Mouse (Mus musculus) brain, embryonic 14.5 days (tissue): ENCODE data around the gene Klhl28. TPM values are rescaled to one million over a fixed set of nuclear protein-coding genes. Genes with fewer than 3 reads are reported as not detected.
A peak's percentile ranks its signal among the peaks of the same experiment; 100 is the strongest.

ENCODE experiments used
- DNase-seq: peaks from one replicate; pipeline ENCODE4 v3.0.0-alpha.2; 2011; ENCODE audit warnings: low read depth
- CTCF ChIP-seq: fragments of 200-500 bp; IDR thresholded peaks from 2 replicates; pipeline ENCODE4 v1.5.1; 2012; ENCODE audit warnings: inconsistent platforms, mild to moderate bottlenecking, moderate library complexity, borderline replicate concordance; ENCODE audit not compliant: insufficient read depth, insufficient read length; ENCODE audit errors: extremely low read depth
- POLR2A ChIP-seq: fragments of 200-500 bp; IDR thresholded peaks from 2 replicates; pipeline ENCODE4 v1.6.1; 2012; ENCODE audit warnings: mild to moderate bottlenecking, inconsistent platforms, borderline replicate concordance; ENCODE audit not compliant: poor library complexity, insufficient read depth, insufficient read length, severe bottlenecking; ENCODE audit errors: extremely low read depth
- polyA plus RNA-seq: library from polyadenylated mRNA; depleted of rRNA; stranded (reverse); fragments of >200 nt; gene quantifications from 2 replicates; pipeline ENCODE4 v1.2.3, GENCODE M21; 2012; rRNA removed

The Klhl28 gene
- polyA plus RNA-seq, 1 experiment = 14.6 TPM

- peak; percentile 10 for DNase-seq
Measured at GRCm38 (mm10) chr12:64937493-64937892, 27.8 kb downstream of the Klhl28 start.

GRCm38 (mm10) chr12:64917578-64918471, 47.5 kb downstream of the Klhl28 start, which contains the start of gene Gm527:
Gm527 (plus strand) TSS chr12:64917906.
- TF ChIP-seq POLR2A (peak; percentile 87), CTCF (no peak)
- peak; percentile 98 for DNase-seq

More at GRCm38 (mm10) chr12:64937493-64937892, 27.8 kb downstream of the Klhl28 start:
- TF ChIP-seq POLR2A (no peak), CTCF (no peak)

GRCm38 (mm10) chr12:64916735-64917134, 48.6 kb downstream of the Klhl28 start:
- TF ChIP-seq CTCF (no peak), POLR2A (no peak)
- DNase-seq = no peak

- TF ChIP-seq CTCF (no peak), POLR2A (no peak)
- no peak for DNase-seq
Measured at GRCm38 (mm10) chr12:64912996-64913395, 52.3 kb downstream of the Klhl28 start.

GRCm38 (mm10) chr12:64903186-64903585, 62.1 kb downstream of the Klhl28 start:
- no peak for DNase-seq
- no peak for TF ChIP-seq POLR2A
- no peak for TF ChIP-seq CTCF

GRCm38 (mm10) chr12:64902506-64902905, 62.8 kb downstream of the Klhl28 start:
- peak; percentile 74 for DNase-seq
- TF ChIP-seq POLR2A (no peak), CTCF (no peak)

GRCm38 (mm10) chr12:64897060-64897730, 68.1 kb downstream of the Klhl28 start:
- TF ChIP-seq POLR2A = no peak
- TF ChIP-seq CTCF = peak; percentile 79; the same call in 1 of the 2 replicates
- peak; percentile 86 for DNase-seq

Other genes with a start within 250 kb of the Klhl28 start
- gene Gm527, start 47.6 kb downstream of the Klhl28 start, polyA plus RNA-seq = 9.4 and 9.5 TPM in 2 replicates
- gene Togaram1, start 270 bp upstream of the Klhl28 start, polyA plus RNA-seq = 12.2 and 14.6 TPM in 2 replicates
- 37.6 and 42.2 TPM in 2 replicates for gene Prpf39, start 70.8 kb upstream of the Klhl28 start, polyA plus RNA-seq
- 257 and 258 TPM in 2 replicates for gene Fkbp3, start 108.5 kb upstream of the Klhl28 start, polyA plus RNA-seq
- 7.9 and 8.6 TPM in 2 replicates for gene Fancm, start 110.1 kb upstream of the Klhl28 start, polyA plus RNA-seq
- 8.7 and 14.3 TPM in 2 replicates for gene Mis18bp1, start 207.1 kb upstream of the Klhl28 start, polyA plus RNA-seq